Mouse (Mus musculus): ENCODE results near the gene A930033H14Rik.

- TF ChIP-seq EP300 (IDR thresholded peaks at IDR 0.05) (no peak), CTCF (IDR thresholded peaks at IDR 0.05) (no peak)
Measured at GRCm38 (mm10) chr10:69248261-69249160, 35.6 kb upstream of the A930033H14Rik start.
